24 mouse cellular contexts compared by ENCODE assay signal in the genomic region with DNA sequence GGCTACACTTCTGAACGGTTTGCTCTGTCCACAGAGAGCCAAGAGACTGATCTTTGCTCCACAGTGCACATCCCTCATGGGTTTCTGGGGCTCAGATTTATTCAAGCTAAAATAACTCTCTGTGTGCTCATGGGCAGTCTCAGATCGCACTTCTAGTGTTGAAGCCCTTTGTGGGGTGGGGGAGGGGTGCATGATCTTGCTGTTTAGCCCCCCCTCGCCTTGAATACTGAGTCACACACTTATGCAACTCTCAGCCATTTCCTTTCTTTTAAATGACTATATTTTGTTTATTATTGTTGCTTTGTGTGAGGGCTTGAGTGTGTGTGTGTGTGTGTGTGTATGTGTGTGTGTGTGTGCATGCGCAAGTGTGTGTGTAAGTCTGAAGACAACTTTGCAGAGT. TPM values are rescaled to one million over a fixed set of nuclear protein-coding genes. Genes with fewer than 3 reads are reported as not detected.
A peak's percentile ranks its signal among the peaks of the same experiment; 100 is the strongest.
DNase-seq lines count a peak whose midpoint lies in the region; ATAC-seq and TF ChIP-seq lines count a peak whose summit lies in the region.
"Had no signal": no experiment of that assay in that cellular context is flagged by ENCODE, and none has a peak within 500 bp of the region (broad histone marks: within the 10 kb centered on the region; RNA-seq: fewer than 3 reads in every experiment).

No protein-coding gene starts in this region.

- 52% methylated on average over 4 of the region's 4 CpGs for WGBS in heart, embryonic 13.5 days
- 29% methylated on average over 4 of the region's 4 CpGs for WGBS in liver, embryonic 14.5 days (ENCODE audit: insufficient replicate concordance)

- TF ChIP-seq EP300 in MEL (IDR thresholded peaks at IDR 0.05; ENCODE audit: low read depth in 1 of 2, low read length in 2 of 2) = no peak
- TF ChIP-seq EP300 in liver, embryonic 14.5 days (IDR thresholded peaks at IDR 0.05; ENCODE audit: low read depth) = no peak

- no peaks in the 10 kb centered on the region for H3K9me3 ChIP-seq in heart, embryonic 13.5 days
- no peaks in the 10 kb centered on the region for H3K9me3 ChIP-seq in MEL (replicated peaks; ENCODE audit: insufficient read depth, low read length)
- H3K9me3 ChIP-seq in liver, embryonic 14.5 days (ENCODE audit: control insufficient read depth, low read length) = no peaks in the 10 kb centered on the region
- H3K9me3 ChIP-seq: hindbrain, embryonic 15.5 days; intestine, embryonic 15.5 days; kidney, embryonic 15.5 days; lung, embryonic 15.5 days; midbrain, embryonic 10.5 days had no signal

- TF ChIP-seq POLR2A in MEL (IDR thresholded peaks at IDR 0.05; ENCODE audit: control insufficient read depth in 1 of 2, insufficient read depth in 1 of 2, low read depth in 1 of 2, low read length in 2 of 2, poor library complexity in 1 of 2) = no peak

- H3K27ac ChIP-seq in heart, embryonic 13.5 days (replicated peaks) = peak overlapping the region; percentile 32
- no peak overlapping the region; the same call in 1 of the 2 replicates for H3K27ac ChIP-seq in MEL (ENCODE audit: control insufficient read depth, low read depth, low read length)
- H3K27ac ChIP-seq in liver, embryonic 14.5 days = peak overlapping the region; percentile 51; the same call in 1 of the 2 replicates
- H3K27ac ChIP-seq: hindbrain, embryonic 15.5 days; intestine, embryonic 15.5 days; kidney, embryonic 15.5 days; lung, embryonic 15.5 days; midbrain, embryonic 10.5 days had no signal

- no peak overlapping the region for H3K4me3 ChIP-seq in heart, embryonic 13.5 days
- H3K4me3 ChIP-seq in MEL (ENCODE audit: control insufficient read depth in 1 of 2, insufficient read depth in 1 of 2, low read depth in 2 of 2, low read length in 2 of 2) = peak overlapping the region; percentile 47 to 50
- peak overlapping the region in 1 of 2 experiments; percentile 32; a peak in 2 of 4 replicates for H3K4me3 ChIP-seq in liver, embryonic 14.5 days (ENCODE audit: insufficient read depth in 1 of 2, low read depth in 2 of 2, low read length in 2 of 2)
- H3K4me3 ChIP-seq: hindbrain, embryonic 15.5 days; intestine, embryonic 15.5 days; kidney, embryonic 15.5 days; lung, embryonic 15.5 days; midbrain, embryonic 10.5 days had no signal

- peak overlapping the region; percentile 19; the same call in 1 of the 2 replicates for H3K9ac ChIP-seq in heart, embryonic 13.5 days
- H3K9ac ChIP-seq in MEL (ENCODE audit: control insufficient read depth, low read depth, low read length, poor library complexity, severe bottlenecking) = peak overlapping the region; percentile 55
- peak overlapping the region; percentile 44 for H3K9ac ChIP-seq in liver, embryonic 14.5 days (replicated peaks)
- H3K9ac ChIP-seq: forebrain, postnatal 0 days; hindbrain, embryonic 15.5 days; intestine, embryonic 15.5 days; kidney, embryonic 15.5 days; lung, embryonic 15.5 days had no signal

- H3K4me1 ChIP-seq in heart, embryonic 13.5 days = peaks cover 50% of the 10 kb centered on the region
- peaks cover 12 to 40% of the 10 kb centered on the region in 2 experiments; a peak in 3 of 4 replicates for H3K4me1 ChIP-seq in MEL (ENCODE audit: control insufficient read depth in 1 of 2, insufficient read depth in 2 of 2, low read length in 2 of 2)
- H3K4me1 ChIP-seq in liver, embryonic 14.5 days (replicated peaks; ENCODE audit: control insufficient read depth in 2 of 2, insufficient read depth in 2 of 2, low read length in 1 of 2) = peaks cover 17 to 31% of the 10 kb centered on the region in 2 experiments
- H3K4me1 ChIP-seq: hindbrain, embryonic 15.5 days had no signal

- ATAC-seq in heart, embryonic 13.5 days (ENCODE audit: extremely low read depth, insufficient number of reproducible peaks, low FRiP score, low TSS enrichment) = no peak
- ATAC-seq in liver, embryonic 14.5 days (ENCODE audit: insufficient read depth) = no peak
- ATAC-seq: forebrain, postnatal 0 days; intestine, embryonic 15.5 days had no signal

- H3K79me2 ChIP-seq in MEL (ENCODE audit: control insufficient read depth, insufficient read depth, low read length, poor library complexity) = no peaks in the 10 kb centered on the region

- no peak overlapping the region for H3K4me2 ChIP-seq in heart, embryonic 13.5 days
- peak overlapping the region; percentile 56 for H3K4me2 ChIP-seq in liver, embryonic 14.5 days (ENCODE audit: low read depth)
- H3K4me2 ChIP-seq: heart, embryonic 11.5 days; hindbrain, embryonic 15.5 days; intestine, embryonic 15.5 days; kidney, embryonic 15.5 days; lung, embryonic 15.5 days had no signal

- no peak for DNase-seq in heart, postnatal 10 days
- DNase-seq in 3T3-L1 (ENCODE audit: low read depth, low spot score) = peak; percentile 44
- DNase-seq in MEL (ENCODE audit: low read depth, low spot score) = peak; percentile 43
- no peak for DNase-seq in liver, embryonic 14.5 days (ENCODE audit: low read depth in 3 of 3, low spot score in 3 of 3)
- DNase-seq in testis, postnatal 10 days (ENCODE audit: low spot score) = no peak
- no peak for DNase-seq in embryo, embryonic 10 days (ENCODE audit: low spot score)
- DNase-seq: cerebellum, adult 11-12 months; cerebellum, postnatal 25 days; forebrain, postnatal 0 days; heart, postnatal 36 days; retina, postnatal 1 day; thymus, postnatal 14 days had no signal

- H3K27me3 ChIP-seq in heart, embryonic 13.5 days (replicated peaks) = peaks cover 15% of the 10 kb centered on the region
- H3K27me3 ChIP-seq in MEL (ENCODE audit: control insufficient read depth in 1 of 2, insufficient read depth in 2 of 2, low read length in 2 of 2) = no peaks in the 10 kb centered on the region
- H3K27me3 ChIP-seq in liver, embryonic 14.5 days (ENCODE audit: control insufficient read depth, insufficient read depth, low read length) = no peaks in the 10 kb centered on the region; the same call in 1 of the 2 replicates
- H3K27me3 ChIP-seq: hindbrain, embryonic 15.5 days; intestine, embryonic 15.5 days; lung, embryonic 15.5 days had no signal

- intact Hi-C loops in heart, postnatal 10 days (cut with DNase I) = no loop called here

- no peaks in the 10 kb centered on the region for H3K36me3 ChIP-seq in heart, embryonic 13.5 days
- H3K36me3 ChIP-seq in MEL (ENCODE audit: control insufficient read depth in 1 of 2, insufficient read depth in 2 of 2, low read length in 2 of 2) = peaks cover 0 to 16% of the 10 kb centered on the region in 2 experiments; a peak in 2 of 4 replicates
- H3K36me3 ChIP-seq in liver, embryonic 14.5 days (replicated peaks; ENCODE audit: control insufficient read depth, insufficient read depth, low read depth) = no peaks in the 10 kb centered on the region
- H3K36me3 ChIP-seq: hindbrain, embryonic 15.5 days; intestine, embryonic 15.5 days; kidney, embryonic 15.5 days; lung, embryonic 15.5 days; midbrain, embryonic 10.5 days had no signal

- TF ChIP-seq CTCF in MEL (IDR thresholded peaks at IDR 0.05 in 2 of 3, conservative IDR thresholded peaks at IDR 0.05 in 1 of 3; ENCODE audit: control insufficient read depth in 1 of 3, insufficient read depth in 1 of 3, low read depth in 2 of 3, low read length in 3 of 3, poor library complexity in 1 of 3, severe bottlenecking in 1 of 3) = no peak
- no peak for TF ChIP-seq CTCF in liver, embryonic 14.5 days (IDR thresholded peaks at IDR 0.05; ENCODE audit: low read depth)

- no peak for TF ChIP-seq RAD21 in MEL (IDR thresholded peaks at IDR 0.05; ENCODE audit: low read depth, low read length)

TF ChIP-seq in MEL, 35 proteins besides CTCF, POLR2A, EP300 and RAD21:
- no peak for TF ChIP-seq RCOR1 (IDR thresholded peaks at IDR 0.05; ENCODE audit: low read depth, low read length)
- no peak for TF ChIP-seq USF1 (IDR thresholded peaks at IDR 0.05; ENCODE audit: low read depth, low read length)
- TF ChIP-seq GABPA (IDR thresholded peaks at IDR 0.05; ENCODE audit: low read depth, low read length) = no peak

RNA-seq across cellular contexts. Expression of a gene that starts 12.1 kb away (rescaled TPM):
- polyA plus RNA-seq in heart, embryonic 13.5 days (2015; fragmentation: Nextera tagmentation; extraction: Ambion mirVana) = 0.04 and 0.05 TPM in 2 replicates
- total RNA-seq in heart, postnatal 10 days (2021) = under 1 TPM; 0.07 to 0.22 TPM
- not detected in 2 replicates for total RNA-seq in MEL (2012; rRNA removed)
- polyA plus RNA-seq in MEL (2012; ENCODE audit: insufficient read depth in 1 of 2, insufficient read length in 2 of 2, low read depth in 1 of 2, low replicate concordance in 2 of 2, missing spikeins in 1 of 2) = under 1 TPM in 1 of 2 experiments, not detected in 1; 0.07 TPM
- polyA plus RNA-seq in liver, embryonic 14.5 days (2012; rRNA removed) = 0.02 and 0.03 TPM in 2 replicates
- polyA plus RNA-seq in liver, embryonic 14.5 days (2014; fragmentation: Nextera tagmentation; extraction: Ambion mirVana) = 0.03 TPM in 1 of 2 replicates, not detected in the other
- total RNA-seq: adrenal gland, postnatal 36 days; midbrain, postnatal 0 days had no signal
- polyA plus RNA-seq: embryonic facial prominence, embryonic 11.5 days; large intestine, adult 2 months; neural tube, embryonic 11.5 days had no signal

RNA-seq across cellular contexts. Expression of a gene that starts 21.4 kb away (rescaled TPM):
- 40.1 and 40.7 TPM in 2 replicates for polyA plus RNA-seq in heart, embryonic 13.5 days (2015; fragmentation: Nextera tagmentation; extraction: Ambion mirVana)
- 10 to 100 TPM; 25.7 to 27.0 TPM for total RNA-seq in heart, postnatal 10 days (2021)
- total RNA-seq in MEL (2012; rRNA removed) = 35.9 and 37.9 TPM in 2 replicates
- 10 to 100 TPM in 1 of 2 experiments, not detected in 1; 54.1 TPM for polyA plus RNA-seq in MEL (2012; ENCODE audit: insufficient read depth in 1 of 2, insufficient read length in 2 of 2, low read depth in 1 of 2, low replicate concordance in 2 of 2, missing spikeins in 1 of 2)
- 13.7 and 14.8 TPM in 2 replicates for polyA plus RNA-seq in liver, embryonic 14.5 days (2012; rRNA removed)
- 23.3 and 28.1 TPM in 2 replicates for polyA plus RNA-seq in liver, embryonic 14.5 days (2014; fragmentation: Nextera tagmentation; extraction: Ambion mirVana)

Comparison
In these comparisons a context has a peak if more than half of its experiments do, and no peak if none do; other contexts are left out.
1. DNase-seq: peak in 3T3-L1 (single experiment) and MEL (single experiment); none in heart, postnatal 10 days (0 of 2), liver, embryonic 14.5 days (0 of 3), testis, postnatal 10 days (single experiment) and embryo, embryonic 10 days (single experiment).
2. Peak in every context shown above with its lines, with median percentiles within 50 percentile points of each other: H3K9ac ChIP-seq.